Mouse (Mus musculus): ENCODE data around the gene Tfap2d.

The Tfap2d gene

DNA sequence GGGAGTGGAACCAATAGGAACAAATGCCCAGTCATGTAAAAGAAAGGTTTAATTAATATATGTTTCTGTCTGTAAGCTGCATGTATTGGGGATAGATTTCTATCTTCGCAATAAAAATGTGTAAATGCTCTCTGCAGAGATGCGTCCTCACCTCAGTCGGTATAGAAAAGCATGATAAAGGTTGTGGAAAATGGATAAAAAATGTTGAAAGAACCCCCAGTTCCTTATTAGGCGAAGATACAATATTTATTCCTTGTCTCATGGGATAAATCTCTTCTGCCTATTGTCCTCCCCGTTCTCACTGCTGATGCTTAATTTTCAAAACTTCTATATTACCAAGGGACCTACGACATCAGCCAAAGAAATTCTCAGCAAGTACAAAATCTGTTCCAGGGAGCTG, at the start of gene Tfap2d:
Gene Tfap2d, plus strand, starts transcription at position 392 of the 400 bp plus-strand sequence.
- DNase-seq (ENCODE audit: low read depth, low spot score) = no peak

DNA sequence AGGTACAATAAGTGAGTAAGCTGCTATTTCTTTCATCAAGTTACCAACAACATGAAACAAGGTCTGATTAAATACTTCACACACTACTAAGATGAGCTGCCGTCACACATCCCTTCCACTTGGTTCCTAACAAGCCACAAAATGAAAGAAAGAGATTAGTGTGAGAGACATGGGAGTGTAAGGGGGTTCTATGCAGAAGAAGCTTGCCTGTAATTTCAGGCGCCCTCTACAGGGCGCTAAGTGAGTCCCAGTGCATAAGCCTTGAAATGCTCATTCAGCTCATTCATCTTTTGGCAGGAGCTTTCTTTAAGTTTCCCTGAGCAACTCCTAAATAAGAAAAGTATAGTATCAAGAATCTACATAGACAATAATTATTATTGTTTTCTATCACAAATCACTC, 46.5 kb upstream of the Tfap2d start:
- DNase-seq (ENCODE audit: low read depth, low spot score) = no peak

GRCm38 (mm10) chr1:19056861-19057260, 46.0 kb upstream of the Tfap2d start:
- DNase-seq (ENCODE audit: low read depth, low spot score) = no peak

GRCm38 (mm10) chr1:19088078-19088477, 14.7 kb upstream of the Tfap2d start:
- DNase-seq (ENCODE audit: low read depth, low spot score) = no peak

DNA sequence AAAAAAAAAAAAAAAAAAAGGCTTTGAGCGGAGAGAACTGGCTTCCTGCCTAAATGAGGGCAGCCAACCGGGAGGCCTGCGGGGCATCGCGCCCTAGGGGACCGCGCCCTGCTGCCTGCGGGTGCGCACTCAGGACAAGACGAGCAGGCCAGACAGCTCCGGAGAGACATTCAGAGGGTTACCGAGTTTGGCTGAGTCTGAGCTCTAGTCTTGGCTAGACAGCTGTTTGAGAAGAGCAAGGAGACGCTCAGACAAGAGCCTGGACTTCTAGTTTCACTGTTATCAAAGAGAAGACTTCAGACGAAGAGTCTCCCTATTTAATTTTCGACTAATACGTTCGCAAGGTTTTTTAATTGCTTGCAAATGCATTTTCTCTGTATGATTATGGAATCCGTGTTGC, 5.9 kb upstream of the Tfap2d start:
- DNase-seq (ENCODE audit: low read depth, low spot score) = no peak

- no peak for DNase-seq (ENCODE audit: low read depth, low spot score)
Measured at GRCm38 (mm10) chr1:19103316-19103715, 494 bp downstream of the Tfap2d start.

- no peak for DNase-seq (ENCODE audit: low read depth, low spot score)
Measured at GRCm38 (mm10) chr1:19103776-19104142, 937 bp downstream of the Tfap2d start.

- DNase-seq (ENCODE audit: low read depth, low spot score) = no peak
Measured at GRCm38 (mm10) chr1:19104143-19104857, 1.5 kb downstream of the Tfap2d start.

DNA sequence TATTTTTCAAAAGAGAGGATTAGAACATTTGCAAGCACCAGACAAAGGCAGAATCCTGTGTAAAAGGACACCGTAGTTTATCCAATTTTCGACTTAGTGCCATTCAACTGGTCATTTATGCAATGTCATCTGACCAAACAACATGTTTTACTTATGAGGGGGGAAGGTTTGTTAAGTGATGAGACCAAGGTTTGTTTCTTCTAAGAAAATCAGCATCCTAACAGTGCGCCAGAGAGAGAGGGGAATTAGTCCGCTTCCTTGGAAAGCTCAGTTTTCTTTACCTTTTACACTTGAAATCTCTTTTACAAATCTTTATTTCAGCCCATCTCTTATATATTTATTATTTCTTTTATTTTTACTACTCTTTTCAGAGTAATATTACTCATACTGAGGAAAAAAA, 3.6 kb downstream of the Tfap2d start:
- no peak for DNase-seq (ENCODE audit: low read depth, low spot score)

DNA sequence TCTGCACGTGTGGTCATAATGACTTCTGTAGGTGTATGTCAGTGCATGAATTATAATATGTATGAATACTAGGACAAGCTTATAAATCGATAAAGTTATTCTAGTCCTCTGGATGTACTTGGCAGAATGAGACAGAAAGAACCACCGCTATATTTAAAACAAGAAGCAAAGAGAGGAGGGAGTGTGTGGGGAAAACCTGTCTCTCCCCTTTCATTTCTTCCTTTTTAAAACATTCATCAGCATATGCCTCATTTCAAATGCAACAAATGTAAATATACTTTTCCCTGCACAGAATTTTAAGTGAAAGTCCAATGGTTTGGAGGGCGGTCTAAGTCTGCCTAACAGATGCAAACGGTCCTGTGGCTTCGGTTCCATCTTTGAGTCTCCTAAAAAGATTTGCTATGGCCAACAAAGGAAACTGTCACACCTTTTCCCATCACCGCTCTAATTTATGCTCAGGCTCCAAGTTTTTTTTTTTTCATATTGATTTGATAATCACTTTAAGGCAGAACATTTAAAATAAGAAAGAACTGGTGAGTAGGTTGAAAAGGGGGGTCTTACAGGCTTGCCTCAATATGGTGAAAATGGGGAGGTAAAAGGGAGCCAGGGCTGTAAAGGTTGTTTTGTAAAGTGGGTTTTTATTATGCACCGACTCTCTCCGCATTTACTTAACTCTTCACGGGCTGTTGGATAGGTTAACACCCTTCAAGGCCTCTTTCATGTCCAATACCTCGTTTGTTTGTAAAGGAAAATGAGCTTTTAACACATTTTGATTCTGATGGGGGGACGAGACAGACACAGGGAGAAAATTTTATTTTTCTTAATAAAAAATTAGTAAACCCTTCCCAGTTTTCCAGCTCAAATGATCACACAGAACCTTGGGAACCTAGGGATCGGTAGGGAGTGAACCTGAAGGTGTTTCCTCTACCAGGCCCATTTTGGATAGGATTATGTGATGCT, 4.3 kb downstream of the Tfap2d start:
- DNase-seq (ENCODE audit: low read depth, low spot score) = no peak

- no peak for DNase-seq (ENCODE audit: low read depth, low spot score)
Measured at GRCm38 (mm10) chr1:19107801-19108200, 5.0 kb downstream of the Tfap2d start.

GRCm38 (mm10) chr1:19109711-19110110, 6.9 kb downstream of the Tfap2d start:
- no peak for DNase-seq (ENCODE audit: low read depth, low spot score)

DNA sequence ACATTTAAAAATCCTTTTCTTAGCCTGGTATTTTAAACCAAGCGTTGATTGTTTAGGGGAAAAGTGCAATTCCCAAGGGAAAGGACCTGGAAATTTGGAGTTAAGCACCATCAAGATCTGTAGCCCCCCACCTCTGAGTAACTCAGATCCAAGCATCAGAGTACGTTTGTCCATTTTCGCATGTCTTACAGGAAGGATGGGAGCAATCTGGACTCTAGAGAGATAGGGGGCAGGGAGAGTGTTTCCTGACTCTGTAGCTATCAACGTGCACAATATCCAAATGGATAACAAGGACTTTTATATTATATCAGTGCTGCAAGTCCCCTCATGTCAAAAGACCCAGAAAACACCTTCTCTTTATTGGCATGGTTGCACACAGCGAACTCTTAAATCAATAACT, 7.4 kb downstream of the Tfap2d start:
- no peak for DNase-seq (ENCODE audit: low read depth, low spot score)

DNA sequence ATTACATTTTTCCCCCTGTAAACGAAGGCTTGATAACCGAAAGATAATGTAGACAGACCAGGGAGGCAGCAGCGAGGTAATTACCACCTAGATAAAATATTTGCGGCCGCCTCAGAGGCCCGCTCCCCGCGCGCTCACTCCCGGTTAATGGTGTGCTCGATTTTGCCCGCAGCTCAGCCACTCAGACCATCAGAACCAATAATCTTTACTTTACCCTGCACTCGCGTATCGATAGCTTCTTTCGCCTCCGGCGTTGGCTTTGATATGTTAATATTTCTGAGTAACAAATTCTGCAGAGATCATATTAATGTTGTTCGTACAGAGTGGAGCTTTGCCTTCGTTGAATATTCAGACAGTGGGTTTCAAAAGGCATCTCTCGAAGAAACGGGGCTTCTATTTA, 8.2 kb downstream of the Tfap2d start:
- DNase-seq (ENCODE audit: low read depth, low spot score) = no peak

DNA sequence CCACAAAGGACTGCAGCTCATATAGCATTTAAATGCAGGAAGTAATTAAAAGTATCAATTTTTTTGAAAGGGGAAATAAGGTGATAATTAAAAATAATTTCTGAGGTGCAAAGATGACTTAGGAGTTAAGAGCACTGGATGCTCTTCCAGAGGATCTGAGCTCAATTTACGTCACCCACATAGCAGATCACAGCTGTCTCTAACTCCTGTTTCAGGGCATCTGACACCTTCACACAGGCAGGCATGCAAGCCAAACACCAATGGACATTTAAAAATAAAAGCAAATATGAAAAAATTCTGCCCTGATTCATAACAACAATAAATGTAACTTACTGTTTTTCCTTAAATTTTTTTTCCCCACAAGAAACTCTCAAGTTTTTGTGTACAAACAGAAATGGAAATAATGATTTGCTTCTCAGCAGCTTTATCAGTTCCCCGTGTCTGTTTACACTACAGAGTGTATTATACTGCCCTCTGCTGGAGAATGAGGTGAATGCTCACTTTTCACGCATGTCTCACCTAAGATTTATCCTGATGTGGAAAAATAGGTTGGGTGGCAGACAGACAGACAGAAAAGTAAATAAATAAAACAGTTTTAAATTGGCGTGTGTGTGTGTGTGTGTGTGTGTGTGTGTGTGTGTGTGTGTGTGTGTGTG, 76.0 kb downstream of the Tfap2d start:
- peak; percentile 18 for DNase-seq (ENCODE audit: low read depth, low spot score)

DNA sequence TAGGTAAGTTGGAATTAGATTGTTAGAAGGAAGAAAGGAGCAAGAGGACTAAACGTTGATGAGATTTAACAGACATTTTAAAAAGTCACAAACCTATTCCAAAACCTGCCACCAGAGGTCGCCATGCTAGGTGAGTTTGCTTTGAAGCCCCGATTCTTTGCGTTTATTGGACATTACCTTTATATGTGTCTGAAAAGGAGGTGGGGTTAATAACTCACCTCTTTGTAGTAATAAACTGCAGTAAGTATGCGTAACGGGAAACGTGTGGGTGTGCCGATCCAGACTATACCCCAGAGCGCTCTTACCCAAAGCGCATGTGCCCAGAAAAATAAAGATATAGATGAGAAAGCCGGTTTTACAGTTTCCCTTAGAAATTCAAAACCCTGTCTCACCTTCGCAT, 102.8 kb downstream of the Tfap2d start:
- DNase-seq (ENCODE audit: low read depth, low spot score) = no peak

DNA sequence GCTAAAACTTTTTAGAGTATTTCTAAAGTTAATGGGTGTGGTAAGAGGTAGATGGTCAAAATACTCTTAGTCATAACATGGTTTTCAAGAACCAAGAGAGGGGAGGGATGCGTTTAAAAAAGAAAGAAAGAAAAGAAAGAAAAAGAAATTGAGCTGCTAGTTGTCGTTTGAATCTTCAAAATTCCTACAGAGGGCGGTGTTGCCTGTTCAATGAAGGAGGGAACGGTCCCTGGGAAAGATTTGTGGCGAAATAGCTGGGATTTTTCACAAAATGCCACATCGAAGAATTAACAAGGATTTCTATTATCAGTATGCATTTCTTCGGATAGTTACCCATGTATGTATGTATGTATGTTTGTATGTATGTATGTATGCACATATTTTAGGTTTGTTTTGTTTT, 103.4 kb downstream of the Tfap2d start:
- DNase-seq (ENCODE audit: low read depth, low spot score) = no peak

GRCm38 (mm10) chr1:19207611-19208010, 104.8 kb downstream of the Tfap2d start:
- no peak for DNase-seq (ENCODE audit: low read depth, low spot score)

- DNase-seq (ENCODE audit: low read depth, low spot score) = no peak
Measured at GRCm38 (mm10) chr1:19208641-19209358, 106.0 kb downstream of the Tfap2d start, which contains the start of gene Tfap2b. TSS of gene Tfap2b (plus strand) at chr1:19208914.

- no peak for DNase-seq (ENCODE audit: low read depth, low spot score)
Measured at GRCm38 (mm10) chr1:19209359-19209745, 106.5 kb downstream of the Tfap2d start.

DNA sequence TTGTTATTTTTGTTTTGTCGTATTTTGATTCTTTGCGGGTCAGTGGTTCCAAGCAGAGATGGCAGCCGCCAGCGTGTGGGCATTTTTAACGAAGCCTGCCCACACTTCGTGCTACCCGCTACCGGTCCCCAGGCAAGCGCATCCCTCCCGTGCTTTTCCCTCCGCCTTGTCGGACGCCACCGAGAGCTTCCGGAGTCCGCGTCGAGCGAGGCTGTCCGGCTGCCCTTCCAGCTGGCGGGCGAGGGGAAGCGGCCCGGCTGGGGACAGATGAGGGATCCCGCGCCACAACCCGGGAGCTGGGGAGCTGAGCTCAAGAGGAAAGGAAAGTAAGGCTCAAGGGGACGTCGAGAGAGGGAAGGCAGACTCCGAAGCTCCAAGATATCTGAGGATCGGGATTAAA, 107.0 kb downstream of the Tfap2d start:
- DNase-seq (ENCODE audit: low read depth, low spot score) = no peak

All from retina, adult 2 months (tissue).